Mouse (Mus musculus): ENCODE measurements at regions not wholly inside any gene's neighbourhood (a gene's known extent, or its start where the extent isn't known, plus 50 kb on each side); places are given as distances from the start of the nearest gene placed in this dataset.
A peak's percentile ranks its signal among the peaks of the same experiment; 100 is the strongest.

DNA sequence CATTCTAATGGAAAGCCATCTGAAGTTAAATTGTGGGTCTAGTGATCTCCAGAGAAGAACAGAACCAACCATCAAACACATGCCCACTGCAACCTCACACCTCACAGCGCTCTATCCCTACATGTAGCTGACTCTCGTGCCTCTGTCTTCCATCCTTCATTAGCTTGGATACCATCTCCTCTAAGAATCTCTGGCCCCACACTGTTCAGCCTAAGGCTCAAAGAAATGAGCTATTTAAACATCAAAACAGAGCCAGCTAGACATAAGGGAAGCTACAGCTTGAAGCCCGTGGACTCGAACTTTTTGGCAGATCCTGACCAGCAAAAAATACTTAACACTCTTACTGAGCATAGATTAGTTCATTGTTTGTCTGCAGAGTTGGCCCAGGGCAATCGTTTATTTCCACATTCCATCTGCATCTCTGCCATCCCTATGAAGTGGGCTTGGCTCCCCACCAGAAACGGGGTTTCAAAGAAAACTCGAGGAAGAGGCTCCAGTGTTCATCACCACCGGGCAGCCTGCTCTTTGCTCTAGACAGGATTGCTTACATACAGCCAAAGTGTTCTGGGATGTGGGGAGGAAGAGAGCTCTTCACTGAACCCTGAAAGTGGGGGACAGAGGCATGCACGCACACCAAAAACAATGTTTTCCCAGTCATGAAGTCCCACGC lies 92.4 kb upstream of the Rab3gap2 start:
- H3K4me3 ChIP-seq = no peak overlapping the region
- peaks cover 16% of the 10 kb centered on the region for H3K4me1 ChIP-seq
- H3K36me3 ChIP-seq = no peaks in the 10 kb centered on the region
- H3K27me3 ChIP-seq = no peaks in the 10 kb centered on the region
- WGBS = 51% methylated on average over 10 of the region's 10 CpGs
- no peak overlapping the region for H3K9ac ChIP-seq
- H3K4me2 ChIP-seq = no peak overlapping the region
- no peak for ATAC-seq (ENCODE audit: insufficient number of reproducible peaks, insufficient read depth, low FRiP score, low TSS enrichment, low read depth)
- H3K9me3 ChIP-seq = no peaks in the 10 kb centered on the region
- H3K27ac ChIP-seq = no peak overlapping the region

DNA sequence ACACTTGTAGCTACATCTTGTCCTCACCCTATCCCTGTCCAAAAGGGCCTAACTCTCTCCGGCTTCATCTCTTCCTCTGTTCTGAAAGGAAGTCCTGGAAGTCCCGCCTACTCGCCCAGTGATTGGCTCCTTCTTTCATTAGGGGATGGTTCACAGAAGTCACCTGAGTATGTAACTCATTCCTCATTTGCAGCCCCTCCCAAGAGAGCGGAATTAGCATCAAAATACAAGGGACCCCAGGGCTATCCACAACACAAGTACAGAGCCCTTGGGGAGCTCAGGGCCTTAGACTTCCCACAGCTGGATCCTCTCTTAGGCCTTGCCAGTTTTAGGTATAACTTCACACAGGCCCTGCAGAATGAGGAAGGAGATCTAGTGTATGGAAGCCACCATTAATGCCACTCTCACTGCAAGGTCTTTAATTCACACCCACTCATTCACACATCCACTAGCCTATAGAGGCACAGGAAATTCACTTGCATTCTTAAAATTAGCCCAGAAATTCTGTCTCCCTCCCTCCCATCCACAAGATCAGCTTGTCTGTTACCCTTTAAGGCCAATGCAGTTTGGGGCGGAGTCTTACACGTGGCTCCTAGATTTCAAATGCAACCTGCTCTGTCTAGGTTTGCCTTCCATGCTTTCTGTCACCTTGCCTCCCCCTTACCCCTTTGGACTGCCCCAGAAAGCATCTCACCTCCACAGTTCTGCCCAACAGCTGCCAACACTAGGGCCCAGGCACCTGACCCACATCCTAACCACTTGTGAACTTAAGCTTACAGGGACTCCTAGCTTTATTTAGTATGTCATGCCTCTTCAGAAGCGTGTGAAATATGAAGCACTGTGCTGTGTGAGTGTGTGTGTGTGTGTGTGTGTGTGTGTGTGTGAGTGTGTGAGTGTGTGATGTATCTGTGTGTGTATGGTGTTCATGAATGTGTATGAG lies 98.7 kb upstream of the Rab3gap2 start:
- no peak overlapping the region for H3K4me2 ChIP-seq
- no peak overlapping the region for H3K4me3 ChIP-seq
- H3K27ac ChIP-seq = no peak overlapping the region
- 40% methylated on average over 7 of the region's 7 CpGs for WGBS
- no peaks in the 10 kb centered on the region for H3K36me3 ChIP-seq
- H3K9me3 ChIP-seq = no peaks in the 10 kb centered on the region
- no peaks in the 10 kb centered on the region for H3K4me1 ChIP-seq
- H3K27me3 ChIP-seq = peaks cover 5% of the 10 kb centered on the region; the same call in 1 of the 2 replicates
- no peak overlapping the region for H3K9ac ChIP-seq
- ATAC-seq (ENCODE audit: insufficient number of reproducible peaks, insufficient read depth, low FRiP score, low TSS enrichment, low read depth) = no peak

DNA sequence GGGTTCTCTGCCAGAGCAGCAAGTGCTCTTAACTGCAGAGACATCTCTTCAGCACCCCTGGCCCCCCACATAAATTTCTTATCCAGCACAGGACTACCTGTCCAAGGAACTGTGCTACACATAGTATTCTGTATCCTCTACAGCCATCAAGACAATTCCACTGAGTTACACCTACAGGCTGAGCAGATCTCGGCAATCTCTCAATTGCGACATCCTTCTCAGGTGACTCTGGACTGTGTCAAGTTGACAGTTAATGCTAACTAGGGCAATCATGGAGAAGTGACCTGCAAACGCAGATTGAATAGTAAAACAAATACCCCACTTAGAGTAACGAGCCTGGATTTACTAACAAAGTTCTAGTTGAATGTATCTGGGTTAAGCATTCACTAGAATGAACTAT lies 100.1 kb upstream of the Rab3gap2 start:
- no peak for ATAC-seq (ENCODE audit: insufficient number of reproducible peaks, insufficient read depth, low FRiP score, low TSS enrichment, low read depth)
- 80% methylated on average over 4 of the region's 4 CpGs for WGBS
- H3K27me3 ChIP-seq = peaks cover 8% of the 10 kb centered on the region; the same call in 1 of the 2 replicates

DNA sequence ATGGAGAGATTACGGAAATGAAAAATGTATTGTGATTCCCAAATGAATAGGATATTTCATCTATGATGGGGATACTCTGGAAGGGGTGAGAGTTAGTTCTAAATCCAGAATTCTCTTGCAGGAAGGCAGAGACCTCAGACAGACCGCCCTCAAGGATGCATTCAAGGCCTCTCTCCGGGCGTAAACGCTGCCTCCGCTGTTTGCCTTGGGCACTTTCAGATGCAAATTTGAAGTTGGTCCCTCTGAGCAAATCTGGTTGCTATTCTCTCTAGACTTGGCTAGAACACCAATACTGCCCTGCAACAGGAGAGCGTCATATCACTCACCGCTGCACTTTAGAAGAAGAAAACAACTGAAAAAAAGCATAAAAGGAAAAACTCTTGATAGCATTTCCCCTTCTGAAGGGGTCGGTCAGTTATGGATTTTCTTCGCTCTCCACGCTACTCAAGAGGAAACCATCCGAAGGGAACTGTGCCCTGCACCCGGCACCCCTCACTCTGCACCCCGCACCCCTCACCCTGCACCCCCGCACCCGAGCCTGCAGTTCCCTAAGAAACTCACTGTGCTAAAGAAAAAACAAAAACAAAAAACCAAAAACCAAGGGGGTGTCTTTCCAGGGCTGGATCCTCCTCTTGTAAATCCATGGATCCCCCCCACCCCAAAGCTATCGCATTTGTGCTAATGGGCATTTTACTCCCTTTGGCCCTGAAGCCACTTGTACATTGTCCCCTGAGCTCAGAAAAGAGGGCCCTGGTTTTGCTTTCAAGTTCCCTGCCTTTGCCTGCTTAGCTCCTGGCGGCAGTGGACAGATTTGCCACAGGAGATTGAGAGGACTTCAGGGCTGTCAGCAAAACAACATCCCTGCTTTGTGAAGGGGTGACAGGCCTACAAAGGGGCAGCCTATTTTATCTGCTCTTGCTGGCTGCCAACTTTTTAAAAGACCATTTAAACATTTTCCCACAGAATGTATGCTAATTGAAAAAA lies 99.9 kb upstream of the Mark1 start:
- no peak overlapping the region; the same call in 1 of the 2 replicates for H3K9ac ChIP-seq
- 20% methylated on average over 18 of the region's 18 CpGs for WGBS
- H3K4me2 ChIP-seq = peak overlapping the region; percentile 32
- H3K4me3 ChIP-seq = no peak overlapping the region
- ATAC-seq (ENCODE audit: insufficient number of reproducible peaks, insufficient read depth, low FRiP score, low TSS enrichment, low read depth) = no peak
- H3K27me3 ChIP-seq = peaks cover 25% of the 10 kb centered on the region
- no peaks in the 10 kb centered on the region for H3K36me3 ChIP-seq
- peaks cover 19% of the 10 kb centered on the region for H3K4me1 ChIP-seq
- H3K27ac ChIP-seq = no peak overlapping the region
- H3K9me3 ChIP-seq = no peaks in the 10 kb centered on the region

More for the DNA sequence above, 100.1 kb upstream of the Rab3gap2 start:
- Histone ChIP-seq H3K9me3 (no peaks in the 10 kb centered on the region), H3K36me3 (no peaks in the 10 kb centered on the region), H3K4me3 (no peak overlapping the region), H3K4me1 (peaks cover 9% of the 10 kb centered on the region), H3K9ac (no peak overlapping the region), H3K27ac (no peak overlapping the region), H3K4me2 (no peak overlapping the region)

DNA sequence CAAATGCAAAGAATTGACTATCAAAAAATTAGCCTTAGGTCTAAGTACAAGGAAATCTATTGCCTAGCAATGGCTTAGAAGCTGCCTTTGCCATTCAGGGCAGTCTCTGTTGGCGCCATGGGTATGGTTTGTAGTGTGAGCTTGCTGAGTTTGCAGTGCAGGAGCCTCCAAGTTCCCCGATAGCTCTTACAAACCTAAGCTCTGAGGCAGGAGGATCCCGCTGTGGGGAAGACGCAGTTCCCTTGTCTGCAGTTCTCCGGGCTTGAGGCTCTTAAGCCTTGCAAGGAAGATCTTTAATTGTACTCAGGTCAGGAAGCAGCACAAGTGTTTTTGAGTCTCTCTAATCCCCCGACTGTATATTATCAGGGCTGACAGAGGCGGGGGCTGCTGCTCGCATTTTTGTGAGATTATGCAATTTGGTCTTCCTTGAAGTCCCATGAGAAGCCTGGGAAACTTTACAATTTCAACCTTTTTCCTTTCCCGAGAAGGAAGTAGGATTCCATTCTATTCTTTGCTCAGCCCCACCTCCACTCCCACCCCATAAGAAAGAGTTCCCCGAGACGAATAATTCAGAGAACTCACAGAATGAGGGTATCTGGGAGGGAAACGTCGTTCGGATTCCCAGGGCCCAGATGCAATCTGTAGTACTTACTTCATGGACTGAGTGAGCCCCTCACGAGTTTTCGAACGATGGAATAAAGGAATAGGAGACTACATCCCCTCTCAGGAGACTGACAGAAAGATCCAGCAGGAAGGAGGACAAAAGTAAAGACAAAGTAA lies 99.0 kb upstream of the Mark1 start:
- Histone ChIP-seq H3K4me3 (no peak overlapping the region), H3K4me2 (peak overlapping the region; percentile 32), H3K9ac (no peak overlapping the region), H3K4me1 (peaks cover 24% of the 10 kb centered on the region), H3K27ac (peak overlapping the region; percentile 2; the same call in 1 of the 2 replicates), H3K36me3 (no peaks in the 10 kb centered on the region), H3K27me3 (peaks cover 25% of the 10 kb centered on the region), H3K9me3 (no peaks in the 10 kb centered on the region)
- WGBS = 7% methylated on average over 17 of the region's 17 CpGs
- ATAC-seq (ENCODE audit: insufficient number of reproducible peaks, insufficient read depth, low FRiP score, low TSS enrichment, low read depth) = no peak

DNA sequence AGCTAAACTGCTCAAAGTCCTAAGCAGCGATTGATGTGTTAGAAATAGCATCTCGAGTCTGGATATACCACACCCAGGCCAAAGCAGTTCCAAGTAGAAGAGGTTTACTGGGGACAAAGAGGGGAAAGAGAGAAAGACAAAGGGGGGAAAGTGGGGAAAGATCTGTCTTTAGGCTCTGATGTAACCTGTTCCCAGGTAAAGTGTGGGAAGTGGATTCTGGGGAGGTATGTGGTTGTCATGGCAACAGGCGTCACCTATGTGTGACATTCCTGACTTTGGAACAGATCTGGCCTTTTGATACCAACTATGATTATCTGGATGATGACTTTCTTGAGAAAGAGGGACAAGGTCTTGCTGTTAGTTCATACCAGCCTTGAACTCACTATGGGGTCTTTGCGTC lies 97.4 kb upstream of the Mark1 start:
- ATAC-seq (ENCODE audit: insufficient number of reproducible peaks, insufficient read depth, low FRiP score, low TSS enrichment, low read depth) = no peak
- WGBS = 84% methylated on average over 4 of the region's 4 CpGs
- H3K4me1 ChIP-seq = peaks cover 27% of the 10 kb centered on the region
- peaks cover 25% of the 10 kb centered on the region for H3K27me3 ChIP-seq
- no peaks in the 10 kb centered on the region for H3K9me3 ChIP-seq
- H3K4me3 ChIP-seq = no peak overlapping the region
- no peak overlapping the region for H3K27ac ChIP-seq
- no peak overlapping the region for H3K4me2 ChIP-seq
- H3K36me3 ChIP-seq = no peaks in the 10 kb centered on the region
- no peak overlapping the region for H3K9ac ChIP-seq

DNA sequence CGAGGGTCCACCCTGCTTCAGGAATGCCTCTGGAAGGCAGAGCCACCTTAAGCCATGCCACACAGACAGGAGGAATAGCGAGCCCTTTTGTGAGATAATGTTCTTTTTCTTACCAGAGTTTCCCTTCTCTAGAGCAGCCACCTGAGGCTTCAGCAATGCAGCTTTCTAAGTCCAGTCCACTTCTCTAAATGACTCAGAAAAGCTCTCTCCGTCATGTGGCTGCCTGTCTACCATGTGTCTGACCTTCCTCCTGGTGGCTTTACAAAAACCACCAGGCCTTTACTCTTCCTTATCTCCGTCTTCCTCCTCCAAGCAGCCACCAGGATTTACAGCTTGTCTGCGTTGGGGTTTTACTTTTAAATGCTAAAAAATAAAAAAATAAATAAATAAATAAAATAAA lies 93.4 kb upstream of the Mark1 start:
- H3K4me1 ChIP-seq = peaks cover 10% of the 10 kb centered on the region; the same call in 1 of the 2 replicates
- no peak for ATAC-seq (ENCODE audit: insufficient number of reproducible peaks, insufficient read depth, low FRiP score, low TSS enrichment, low read depth)
- 95% methylated on average over 5 of the region's 5 CpGs for WGBS
- no peak overlapping the region for H3K4me3 ChIP-seq
- no peak overlapping the region for H3K27ac ChIP-seq
- H3K27me3 ChIP-seq = peaks cover 10% of the 10 kb centered on the region; the same call in 1 of the 2 replicates
- no peak overlapping the region for H3K9ac ChIP-seq
- H3K4me2 ChIP-seq = no peak overlapping the region
- no peaks in the 10 kb centered on the region for H3K36me3 ChIP-seq
- no peaks in the 10 kb centered on the region for H3K9me3 ChIP-seq

DNA sequence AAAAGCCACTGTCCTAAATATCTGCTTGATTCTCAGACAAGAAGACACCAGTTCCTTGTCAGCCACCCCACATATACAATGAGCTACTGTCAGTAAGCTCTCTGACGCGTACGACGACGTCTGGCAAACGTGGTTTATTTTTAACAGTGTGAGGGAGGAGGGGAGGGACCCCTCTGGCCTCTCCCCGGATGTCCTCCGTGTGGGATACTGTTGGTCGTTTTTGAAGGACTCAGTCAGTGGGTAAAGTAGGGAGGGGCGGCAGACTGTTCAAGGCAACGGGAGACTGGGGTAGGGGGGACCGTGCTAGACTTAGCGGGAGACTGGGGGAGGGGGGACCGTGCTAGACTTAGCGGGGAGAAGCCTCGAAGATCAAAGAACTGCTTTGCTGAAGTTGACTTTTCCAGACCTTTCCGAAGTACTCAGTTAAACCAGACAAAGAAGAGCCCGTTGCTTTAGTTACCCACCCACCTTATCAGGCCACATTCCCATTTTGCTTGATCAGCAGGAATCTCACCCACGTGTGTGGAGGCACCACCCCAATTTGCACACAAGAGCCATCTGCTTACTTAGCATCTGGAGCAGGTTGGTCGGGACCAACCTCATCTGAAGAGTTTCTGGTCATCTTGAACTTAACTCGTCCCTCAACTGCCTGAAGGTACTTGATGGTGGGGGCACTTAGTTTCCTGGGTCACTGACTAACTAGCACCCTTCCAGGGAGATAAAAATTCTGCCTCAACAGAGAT lies 92.6 kb upstream of the Mark1 start:
- H3K4me1 ChIP-seq = peaks cover 10% of the 10 kb centered on the region; the same call in 1 of the 2 replicates
- no peaks in the 10 kb centered on the region for H3K36me3 ChIP-seq
- H3K9ac ChIP-seq = no peak overlapping the region
- no peak; the same call in 1 of the 2 replicates for ATAC-seq (ENCODE audit: insufficient number of reproducible peaks, insufficient read depth, low FRiP score, low TSS enrichment, low read depth)
- no peak overlapping the region for H3K27ac ChIP-seq
- no peak overlapping the region for H3K4me3 ChIP-seq
- H3K9me3 ChIP-seq = no peaks in the 10 kb centered on the region
- 0 out of 2 replicates have a peak, but pooled peaks cover 4% of the 10 kb centered on the region for H3K27me3 ChIP-seq
- H3K4me2 ChIP-seq = 0 out of 2 replicates have a peak overlapping the region, but pooled peaks have one; percentile 9
- WGBS = 42% methylated on average over 21 of the region's 21 CpGs

DNA sequence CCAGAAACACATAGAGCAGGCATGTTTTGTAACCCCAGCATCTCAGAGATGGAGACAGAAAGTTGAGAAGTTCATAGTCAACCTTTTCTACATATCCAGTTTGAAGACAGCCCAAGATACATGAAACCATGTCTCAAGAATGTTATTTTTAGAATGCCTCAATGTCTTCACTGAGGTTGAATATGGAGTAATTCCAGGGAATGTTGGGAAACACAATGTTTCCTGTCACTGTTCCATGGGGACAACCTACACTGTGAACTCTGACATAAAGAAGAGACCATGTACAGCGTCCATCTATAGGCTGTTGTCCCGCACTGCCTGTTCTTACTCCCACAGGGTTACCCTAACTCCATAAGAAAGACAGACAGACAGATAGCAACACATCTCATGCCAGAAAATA lies 89.8 kb upstream of the Mark1 start:
- Histone ChIP-seq H3K9me3 (no peaks in the 10 kb centered on the region), H3K9ac (no peak overlapping the region), H3K36me3 (no peaks in the 10 kb centered on the region), H3K4me2 (no peak overlapping the region), H3K4me3 (no peak overlapping the region), H3K27ac (no peak overlapping the region), H3K27me3 (no peaks in the 10 kb centered on the region), H3K4me1 (peaks cover 10% of the 10 kb centered on the region; the same call in 1 of the 2 replicates)
- WGBS = 93% methylated on average over 2 of the region's 2 CpGs
- ATAC-seq (ENCODE audit: insufficient number of reproducible peaks, insufficient read depth, low FRiP score, low TSS enrichment, low read depth) = no peak

DNA sequence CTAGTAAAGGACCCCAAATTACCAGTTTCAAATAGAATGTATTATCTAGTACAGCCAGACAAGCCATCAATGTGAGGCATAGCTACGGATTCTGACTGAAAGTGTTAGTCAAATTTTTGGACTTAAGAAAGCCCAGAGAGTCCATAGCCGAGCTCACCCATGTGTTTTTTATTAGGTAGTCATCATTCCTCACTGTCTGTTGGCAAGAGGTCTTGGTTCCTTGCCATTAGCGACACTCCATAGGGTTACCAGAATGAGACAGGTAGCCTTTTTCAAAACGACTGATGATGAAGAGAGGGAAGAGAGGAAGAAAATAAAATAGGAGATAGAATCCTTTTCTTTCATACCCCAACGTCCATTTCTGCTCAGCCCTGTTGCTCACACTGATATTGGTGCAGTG lies 83.8 kb upstream of the Mark1 start:
- no peak overlapping the region for H3K4me2 ChIP-seq
- no peak overlapping the region for H3K9ac ChIP-seq
- H3K9me3 ChIP-seq = no peaks in the 10 kb centered on the region
- no peaks in the 10 kb centered on the region for H3K27me3 ChIP-seq
- H3K4me1 ChIP-seq = no peaks in the 10 kb centered on the region
- no peak overlapping the region for H3K27ac ChIP-seq
- H3K4me3 ChIP-seq = no peak overlapping the region
- ATAC-seq (ENCODE audit: insufficient number of reproducible peaks, insufficient read depth, low FRiP score, low TSS enrichment, low read depth) = no peak
- WGBS = 49% methylated on average over 5 of the region's 5 CpGs
- H3K36me3 ChIP-seq = no peaks in the 10 kb centered on the region
